Mouse (Mus musculus): ENCODE results near the gene Mre11a. TPM values are rescaled to one million over a fixed set of nuclear protein-coding genes. Genes with fewer than 3 reads are reported as not detected.
"Not testable (repeated sequence)": the region's sequence is repeated elsewhere in the genome, so short reads cannot be mapped to it uniquely, and the experiment has no call there.

Gene Mre11a
- total RNA-seq, 2 experiments from 2014 or later, result 14.1 to 16.1 TPM

- no peak for TF ChIP-seq CTCF (IDR thresholded peaks at IDR 0.05)
- no peak for DNase-seq (ENCODE audit: extremely low spot score in 1 of 2, low spot score in 2 of 2)
- Histone ChIP-seq H3K27ac (no peak overlapping the region), H3K4me3 (no peak overlapping the region)
- intact Hi-C loops (cut with DNase I), result no loop called here
These were observed 91.5 kb downstream of the Mre11a start for GRCm38 (mm10) chr9:14875743-14876507.

- DNase-seq (ENCODE audit: extremely low spot score in 1 of 2, low spot score in 2 of 2); H3K4me3 ChIP-seq; H3K27ac ChIP-seq; intact Hi-C loops (cut with DNase I): not testable (repeated sequence)
These were observed 92.1 kb downstream of the Mre11a start for GRCm38 (mm10) chr9:14876566-14876965.

- Histone ChIP-seq H3K27ac (no peak overlapping the region), H3K4me3 (no peak overlapping the region)
- intact Hi-C loops (cut with DNase I), result no loop called here
- no peak for TF ChIP-seq CTCF (IDR thresholded peaks at IDR 0.05)
- DNase-seq (ENCODE audit: extremely low spot score in 1 of 2, low spot score in 2 of 2), result no peak
These were observed 100.2 kb downstream of the Mre11a start for GRCm38 (mm10) chr9:14884641-14885040.

GRCm38 (mm10) chr9:14885151-14885550, 100.7 kb downstream of the Mre11a start:
- no peak for DNase-seq (ENCODE audit: extremely low spot score in 1 of 2, low spot score in 2 of 2)
- TF ChIP-seq CTCF (IDR thresholded peaks at IDR 0.05), result no peak; the same call in 1 of the 2 replicates
- H3K4me3 ChIP-seq, result no peak overlapping the region
- intact Hi-C loops (cut with DNase I), result no loop called here
- H3K27ac ChIP-seq, result no peak overlapping the region

- intact Hi-C loops (cut with DNase I), result no loop called here
- H3K4me3 ChIP-seq, result no peak overlapping the region
- TF ChIP-seq CTCF (IDR thresholded peaks at IDR 0.05), result no peak
- no peak for DNase-seq (ENCODE audit: extremely low spot score in 1 of 2, low spot score in 2 of 2)
- no peak overlapping the region for H3K27ac ChIP-seq
These were observed 101.5 kb downstream of the Mre11a start for GRCm38 (mm10) chr9:14885954-14886353.

Other genes with a start within 250 kb of the Mre11a start
- 10 to 100 TPM; 17.6 to 18.8 TPM for gene Amotl1, start 139.6 kb upstream of the Mre11a start, total RNA-seq (2021)
- gene Piwil4, start 43.9 kb upstream of the Mre11a start, total RNA-seq (2021), result not detected
- gene Fut4, start 32.3 kb upstream of the Mre11a start, total RNA-seq (2021), result under 1 TPM; 0.09 to 0.19 TPM
- not detected for gene 1700012B09Rik, start 13.6 kb upstream of the Mre11a start, total RNA-seq (2021)
- 10 to 100 TPM; 12.0 to 14.2 TPM for gene Ankrd49, start 202 bp downstream of the Mre11a start, total RNA-seq (2021)
- 10 to 100 TPM; 20.0 to 23.6 TPM for gene Gpr83, start 75.6 kb downstream of the Mre11a start, total RNA-seq (2021)
- not detected for gene Izumo1r, start 119.3 kb downstream of the Mre11a start, total RNA-seq (2021)